Mouse (Mus musculus) spleen, postnatal 36 days (tissue): ENCODE data around the gene Sh3gl2.

Experiments used
- DNase-seq, 2 experiments: peaks; one replicate each; pipeline ENCODE4 v3.0.0; 2022; ENCODE audit warnings: low spot score in 2 of 2, mixed read lengths in 1 of 2

Sh3gl2 gene

DNA sequence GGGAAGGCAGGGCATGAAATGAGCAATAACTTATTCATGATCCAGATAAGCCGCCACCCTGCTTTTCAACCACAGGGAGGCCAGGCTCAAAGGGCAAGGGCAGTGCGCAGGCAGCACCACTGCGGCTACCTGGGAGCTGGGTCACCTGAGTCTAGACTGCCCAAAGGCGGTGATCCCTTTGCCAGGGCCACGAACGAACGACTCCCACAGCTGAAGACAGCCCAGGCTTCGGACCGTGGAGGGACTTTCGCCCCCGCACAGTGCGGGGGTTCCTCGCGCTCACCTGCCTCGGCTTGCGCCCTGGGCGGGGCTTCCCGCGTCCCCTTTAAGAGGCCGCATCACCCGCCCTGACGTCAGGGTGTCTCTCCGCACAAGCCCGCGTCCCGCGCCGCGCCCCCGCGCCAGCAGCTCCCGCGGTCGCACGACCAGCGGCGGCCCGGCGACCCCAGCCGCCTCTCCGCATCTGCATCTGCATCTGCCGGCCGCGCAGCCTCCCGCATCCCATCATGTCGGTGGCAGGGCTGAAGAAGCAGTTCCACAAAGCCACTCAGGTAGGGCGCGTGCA, at the start of gene Sh3gl2:
TSS of gene Sh3gl2 (plus strand) at position 56 of the 565 bp plus-strand sequence.
- no peak for DNase-seq

DNA sequence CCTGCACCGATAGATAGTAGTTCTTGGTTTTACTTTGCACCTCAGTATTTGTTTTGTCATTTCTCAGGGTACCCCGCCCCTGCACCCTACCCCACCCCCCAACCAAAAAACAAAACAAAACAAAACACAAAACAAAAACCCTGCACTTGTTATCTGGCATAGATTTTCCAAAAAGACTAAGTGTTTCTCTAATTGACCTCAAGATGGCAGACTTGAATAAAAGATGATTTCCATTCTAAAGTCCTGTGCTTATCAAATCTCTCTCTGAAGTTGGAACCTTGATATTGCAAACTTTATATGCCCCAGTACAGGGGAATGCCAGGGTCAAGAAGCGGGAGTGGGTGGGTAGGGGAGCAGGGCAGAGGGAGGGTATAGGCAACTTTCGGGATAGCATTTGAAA, 43.8 kb upstream of the Sh3gl2 start:
- DNase-seq: no peak

DNA sequence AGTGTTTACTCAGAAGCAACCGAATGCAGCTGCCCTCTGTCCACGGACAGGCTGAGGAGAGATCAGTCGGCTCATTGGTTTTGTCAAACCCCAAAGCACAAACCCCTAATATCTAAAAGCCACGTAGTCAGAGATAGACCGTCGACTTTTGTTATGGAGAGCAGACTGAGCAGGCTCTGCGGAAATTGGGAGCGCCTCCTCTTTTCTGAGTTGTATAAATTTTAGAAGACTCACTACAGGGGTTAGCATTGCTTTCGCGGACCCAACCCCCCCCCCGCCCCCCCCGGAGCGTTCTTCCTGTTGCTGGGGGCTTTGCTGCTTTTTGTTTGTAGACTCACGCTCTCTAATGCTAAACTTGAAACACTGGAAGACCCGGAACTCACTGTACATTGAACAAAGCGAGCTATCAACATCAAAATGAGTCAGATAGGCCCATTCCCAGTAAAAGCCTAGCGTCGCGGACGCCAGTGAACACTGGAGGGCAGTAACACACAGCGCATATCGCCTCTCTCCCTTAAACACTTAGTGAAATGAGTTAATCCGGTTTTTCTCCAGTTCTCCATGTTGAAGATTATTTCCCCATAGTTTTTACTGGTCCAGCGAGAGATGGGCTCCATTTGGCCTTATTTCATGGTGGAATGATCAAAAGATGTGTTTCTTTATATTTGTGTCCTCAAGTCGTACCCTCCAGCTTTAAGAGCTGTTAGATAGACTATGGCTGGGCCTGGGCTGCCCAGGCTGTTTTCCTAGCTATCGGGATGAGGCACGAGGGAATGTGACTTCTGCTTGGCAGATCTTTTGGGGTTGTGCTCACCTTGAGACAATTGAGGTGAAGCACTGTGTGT, 42.2 kb upstream of the Sh3gl2 start:
- no peak for DNase-seq

DNA sequence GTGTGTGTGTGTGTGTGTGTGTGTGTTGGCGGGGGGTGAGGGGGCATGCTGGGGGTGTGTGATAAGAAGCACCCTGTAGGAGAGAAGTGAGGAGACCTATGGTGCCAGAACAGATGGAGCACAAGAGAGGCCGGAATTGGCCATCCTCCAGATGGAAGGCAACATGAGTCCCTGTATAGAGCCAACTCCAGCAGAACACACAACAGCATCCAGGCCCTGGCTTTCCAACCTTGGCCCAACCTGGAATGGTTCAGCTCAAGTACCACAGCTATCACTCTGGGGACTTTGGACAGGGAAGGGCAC, 41.7 kb upstream of the Sh3gl2 start:
- DNase-seq: no peak

DNA sequence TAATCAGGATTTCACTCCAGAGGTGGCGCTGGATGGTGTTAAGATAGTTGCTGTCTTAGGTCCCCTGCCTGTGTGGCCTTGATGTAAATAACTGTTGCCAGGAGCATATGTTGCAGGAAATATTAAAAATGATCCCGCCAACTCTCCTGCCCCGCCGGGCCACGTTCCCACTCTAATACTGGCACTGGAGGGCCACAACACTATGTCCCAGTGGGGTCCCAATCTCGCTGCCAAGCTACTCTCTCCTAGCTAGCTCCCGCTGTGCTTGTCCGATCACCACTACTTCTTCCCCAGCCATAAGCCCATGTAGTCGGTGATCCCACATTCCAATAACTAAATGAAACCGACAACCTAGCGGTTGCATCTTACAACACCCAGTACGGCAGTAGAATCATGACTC, 36.9 kb upstream of the Sh3gl2 start:
- no peak for DNase-seq

DNA sequence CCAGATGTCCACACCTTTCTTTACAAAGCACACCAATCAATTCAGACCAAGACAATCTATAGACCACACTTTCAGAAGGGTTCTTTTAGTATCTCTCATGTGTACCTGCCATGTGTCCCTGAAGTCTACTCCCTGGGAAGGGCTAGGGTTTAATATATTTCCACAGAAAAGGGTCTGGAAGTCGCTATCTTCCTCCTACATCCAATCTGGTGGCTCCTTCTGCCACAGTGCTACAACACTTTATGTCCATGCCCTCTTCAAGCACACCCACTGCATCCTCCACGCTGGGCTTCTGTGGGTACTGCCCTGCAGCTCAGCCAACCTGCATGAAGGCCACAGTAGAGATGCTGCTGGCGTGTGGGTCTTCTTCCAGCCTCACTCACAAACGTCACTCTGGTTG, 29.5 kb upstream of the Sh3gl2 start:
- DNase-seq: no peak

DNA sequence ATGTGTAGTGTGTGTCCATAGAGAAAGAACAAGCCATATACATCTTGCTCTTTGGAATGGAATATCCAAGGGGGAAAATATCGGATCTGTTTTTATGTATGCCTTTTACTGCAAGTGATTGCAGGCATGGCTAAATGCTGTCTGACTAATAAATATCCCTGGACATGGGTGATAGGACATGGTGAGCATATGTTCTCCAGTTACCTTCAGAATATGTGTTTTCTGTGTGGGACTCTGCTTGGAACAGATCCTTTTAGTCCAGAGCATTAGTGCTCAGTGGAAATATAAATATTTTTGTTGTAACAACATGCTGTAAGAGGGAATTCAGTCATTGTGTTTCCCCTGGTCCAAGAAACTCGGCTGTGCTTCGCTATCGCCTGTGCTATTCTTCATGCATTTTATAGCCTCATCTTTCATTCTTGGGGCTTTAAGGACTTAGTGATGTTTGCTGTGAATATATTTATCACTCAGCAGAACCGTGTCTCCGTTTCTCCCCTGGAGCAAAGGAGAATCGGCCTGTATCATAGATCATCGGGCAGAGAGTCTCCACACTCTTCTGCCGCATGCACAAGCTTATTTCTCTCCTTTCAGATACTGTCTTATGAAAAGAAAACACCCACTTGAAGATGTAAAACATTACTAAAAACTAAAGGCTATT, 26.4 kb upstream of the Sh3gl2 start:
- DNase-seq: no peak

DNA sequence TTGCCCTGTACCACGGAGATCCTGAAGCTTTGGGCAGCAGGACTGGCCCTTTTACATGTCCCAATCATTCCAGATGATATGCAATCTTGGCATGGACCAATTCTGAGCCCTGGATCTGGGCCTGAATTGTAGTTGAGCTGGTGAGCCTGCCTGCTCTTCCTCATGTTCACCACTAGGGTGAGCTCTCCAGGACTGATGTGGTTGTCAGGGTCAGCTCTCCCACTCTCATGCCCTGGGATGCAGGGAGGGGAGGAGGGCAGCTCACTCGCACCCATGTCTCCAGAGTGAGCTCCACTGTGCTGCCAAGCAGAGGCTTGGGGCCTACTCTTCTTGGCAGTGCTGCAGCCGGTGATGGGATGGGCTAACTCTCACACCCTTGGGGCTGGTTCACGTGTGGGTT, 18.9 kb upstream of the Sh3gl2 start:
- DNase-seq: no peak

DNA sequence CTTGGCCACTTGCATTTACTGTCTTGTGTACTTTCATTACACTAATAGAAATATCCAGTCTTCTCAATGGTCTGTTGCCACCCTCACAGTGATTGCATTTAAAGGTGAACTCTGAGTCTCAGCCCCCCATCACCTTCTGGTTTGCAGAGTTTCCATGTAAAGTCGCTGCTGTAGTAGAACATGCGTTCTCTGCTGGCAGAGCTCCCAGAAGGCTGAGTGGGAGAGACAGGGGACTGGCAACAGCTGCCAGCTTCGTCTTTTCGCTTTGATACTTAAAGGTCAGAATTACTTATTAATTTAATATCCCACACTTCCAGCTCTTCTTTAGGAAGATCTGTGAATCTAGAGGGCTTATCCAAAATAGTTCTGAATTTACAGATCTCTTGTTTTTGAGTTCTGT, 8.7 kb upstream of the Sh3gl2 start:
- no peak for DNase-seq

DNA sequence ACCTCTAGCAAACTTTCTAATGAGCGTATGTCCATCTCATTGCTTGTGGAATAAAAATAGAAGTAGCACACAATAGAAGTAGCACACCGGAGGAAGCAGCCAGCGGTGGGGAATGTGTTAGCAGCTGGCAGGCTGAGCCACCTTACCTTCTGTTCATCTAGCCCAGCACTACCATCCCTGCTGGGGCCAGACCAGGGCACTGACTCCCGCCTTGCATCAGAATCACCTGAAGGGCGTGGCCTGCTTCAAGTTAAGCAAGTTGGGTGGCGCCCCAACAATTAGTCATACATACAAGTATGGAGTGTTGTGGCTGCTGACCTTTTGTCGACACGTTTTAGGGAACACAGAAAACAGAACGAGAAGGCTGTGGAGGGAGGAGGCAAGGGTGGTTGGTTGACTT, 6.5 kb upstream of the Sh3gl2 start:
- DNase-seq: no peak

DNA sequence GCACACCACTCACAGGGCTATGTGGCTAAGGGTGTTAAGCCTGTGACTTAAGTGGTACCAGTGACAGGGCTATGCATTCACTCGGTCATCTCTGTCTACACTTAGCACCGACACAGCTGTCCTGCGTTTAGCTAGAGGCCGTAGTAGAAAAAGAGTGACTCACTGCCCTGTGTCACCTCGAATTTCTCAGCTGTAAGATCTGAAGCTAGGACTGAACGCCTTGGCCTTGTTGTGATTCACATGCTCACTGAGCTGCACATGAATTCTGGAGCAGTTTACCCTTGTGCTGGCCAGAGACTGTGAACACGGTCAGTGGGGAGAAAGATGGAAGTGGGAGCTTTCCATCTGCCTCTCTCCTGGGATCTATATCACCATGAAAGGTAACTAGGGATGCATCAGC, 2.3 kb upstream of the Sh3gl2 start:
- DNase-seq: no peak

DNA sequence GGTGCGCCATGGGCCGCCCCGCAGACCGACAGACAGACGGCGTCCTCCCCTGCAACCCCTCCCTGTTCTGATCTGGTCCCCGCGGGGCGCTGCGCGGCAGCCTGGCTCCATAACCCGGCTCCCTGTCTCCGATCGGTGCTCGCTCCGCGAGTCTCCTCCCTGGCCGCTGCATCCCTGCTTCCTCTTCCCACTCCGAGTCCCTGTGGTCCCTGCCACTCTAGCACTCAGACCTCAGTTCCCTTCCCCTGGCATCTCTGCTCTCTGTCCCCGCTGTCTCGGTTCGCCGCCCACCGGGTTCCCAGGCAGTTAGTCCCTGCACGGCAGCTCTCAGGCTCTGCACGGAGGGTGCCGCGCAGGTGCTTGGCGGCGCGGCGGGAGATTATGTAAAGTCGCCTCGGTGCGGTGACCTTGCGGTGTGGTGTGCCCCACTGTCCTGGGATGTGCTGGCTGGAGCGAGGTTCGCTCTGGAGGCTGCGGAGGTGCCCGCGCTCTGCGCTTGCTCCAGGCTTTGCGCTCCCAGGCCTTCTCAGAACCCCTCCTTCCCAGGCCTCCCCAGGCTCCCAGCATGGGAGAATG, 798 bp downstream of the Sh3gl2 start:
- no peak for DNase-seq

DNA sequence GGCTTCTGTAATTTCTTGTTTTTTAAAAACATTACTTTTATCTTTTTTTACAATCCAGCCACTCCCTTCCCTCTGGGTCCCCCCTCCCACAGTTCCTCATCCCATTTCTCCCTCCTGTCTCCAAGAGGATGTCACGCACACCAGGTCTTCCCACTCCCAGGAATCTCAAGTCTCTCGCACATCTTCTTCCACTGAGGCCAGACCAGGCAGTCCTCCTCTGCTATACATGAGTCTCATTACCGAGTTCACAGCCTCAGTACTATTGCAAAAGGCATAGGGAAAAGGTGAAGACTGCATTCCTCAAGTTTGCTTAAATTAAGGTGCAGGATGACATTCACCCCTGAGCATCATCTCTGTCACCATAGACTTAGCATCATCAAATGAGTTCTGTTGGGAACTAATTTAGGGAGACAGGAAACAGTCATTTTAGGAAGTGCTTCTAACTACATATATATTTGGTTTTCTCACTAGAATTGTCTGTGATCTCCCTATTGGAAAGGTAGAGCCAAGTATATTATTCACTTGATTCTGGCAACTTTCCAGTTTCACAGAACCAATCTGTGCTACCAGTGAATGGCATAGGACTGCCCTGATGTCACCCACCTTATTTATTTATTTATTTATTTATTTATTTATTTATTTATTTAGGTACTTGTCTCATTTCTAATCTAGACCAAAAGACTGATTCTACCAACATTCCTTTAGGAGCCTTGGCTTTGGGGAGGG, 1.9 kb downstream of the Sh3gl2 start:
- DNase-seq: no peak

DNA sequence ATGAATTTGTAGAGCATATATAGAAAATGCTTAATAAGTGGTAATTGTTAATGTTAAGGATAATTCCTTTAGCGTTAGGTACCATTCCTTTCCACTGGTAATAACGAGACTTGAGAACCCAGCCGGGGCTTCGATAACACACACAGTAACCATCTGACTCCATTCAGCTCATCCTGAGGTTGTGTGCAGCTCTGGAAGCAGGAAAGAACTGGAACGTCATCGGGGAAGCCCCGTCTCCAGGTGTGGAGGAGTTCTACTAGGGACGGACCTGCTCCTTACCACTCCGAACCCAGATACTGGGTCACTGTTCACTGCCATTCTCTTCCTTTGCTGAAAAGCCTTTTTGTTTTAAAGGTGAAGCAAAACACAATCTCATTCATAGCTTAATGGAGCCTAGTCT, 2.6 kb downstream of the Sh3gl2 start:
- DNase-seq: no peak

DNA sequence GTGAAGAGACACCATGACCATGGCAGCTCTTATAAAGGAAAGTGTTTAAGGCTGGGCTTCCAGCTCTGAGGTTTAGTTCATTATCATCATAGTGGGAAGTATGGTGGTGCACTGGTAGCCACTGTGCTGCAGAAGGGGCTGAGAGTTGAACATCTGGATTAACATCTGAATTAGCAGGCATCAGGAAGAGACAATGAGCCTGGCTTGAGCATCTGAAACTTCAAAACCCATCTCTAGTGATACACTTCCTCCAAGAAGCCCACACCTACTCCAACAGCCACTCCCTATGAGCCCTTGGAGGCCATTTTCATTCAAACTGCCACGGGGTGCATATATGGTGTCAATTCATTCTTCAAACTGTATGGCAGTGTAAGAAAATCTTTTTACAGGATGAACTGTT, 3.6 kb downstream of the Sh3gl2 start:
- no peak for DNase-seq

DNA sequence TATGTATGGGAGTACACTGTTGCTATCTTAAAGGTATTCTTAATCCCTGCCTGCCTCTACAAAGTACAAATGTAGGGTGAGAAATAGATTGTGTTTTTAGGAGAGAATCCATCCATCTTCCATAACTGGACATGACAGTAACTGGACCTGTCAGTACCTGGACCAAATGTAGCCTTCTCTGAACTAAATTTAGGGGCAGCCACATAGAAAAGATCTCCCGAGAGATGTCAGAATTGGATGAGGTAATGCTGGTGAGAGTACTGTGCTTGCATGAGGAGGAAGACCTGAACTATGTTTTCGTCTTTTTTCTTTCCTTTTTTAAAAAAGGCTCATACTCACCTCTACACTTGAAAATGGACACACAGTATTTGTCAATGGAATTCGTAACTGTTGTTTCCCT, 6.0 kb downstream of the Sh3gl2 start:
- no peak for DNase-seq

DNA sequence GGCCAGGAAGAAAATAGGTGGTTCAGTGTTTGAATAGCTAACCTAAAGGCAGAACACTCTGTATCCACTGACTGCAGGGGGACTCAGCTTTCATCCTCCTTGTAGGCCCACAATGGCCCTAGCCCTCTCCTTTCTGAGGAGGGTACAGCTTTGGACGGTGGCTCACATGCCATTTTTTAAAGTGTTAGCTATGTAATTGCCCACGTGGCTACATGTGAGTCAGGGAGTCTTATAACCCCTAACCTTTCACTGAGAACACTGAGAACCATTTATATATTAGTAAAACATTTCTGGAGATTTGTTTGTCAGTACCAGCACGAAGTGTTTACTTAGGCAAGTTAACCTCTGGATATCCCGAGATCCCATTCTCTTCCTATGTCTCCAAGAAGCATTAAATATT, 12.1 kb downstream of the Sh3gl2 start:
- no peak for DNase-seq

DNA sequence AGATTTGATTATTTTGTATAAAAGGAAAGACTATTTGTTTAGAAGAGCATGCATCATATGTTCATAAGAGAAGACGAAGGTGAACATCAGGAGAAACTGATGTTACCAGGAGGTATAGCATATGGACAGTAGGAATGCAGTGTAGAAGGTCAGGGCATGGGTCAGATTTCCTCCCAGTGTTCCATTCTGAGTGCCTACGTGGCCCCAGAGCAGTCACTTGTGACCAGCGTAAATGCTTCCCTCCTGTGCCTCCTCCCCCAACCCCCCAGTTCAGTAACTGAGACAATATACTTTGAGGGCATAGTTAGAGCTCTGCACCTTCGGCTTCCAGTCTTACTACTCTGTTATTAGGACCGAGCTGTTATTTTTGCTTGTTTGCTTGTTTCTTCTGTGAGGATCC, 17.8 kb downstream of the Sh3gl2 start:
- DNase-seq: no peak

DNA sequence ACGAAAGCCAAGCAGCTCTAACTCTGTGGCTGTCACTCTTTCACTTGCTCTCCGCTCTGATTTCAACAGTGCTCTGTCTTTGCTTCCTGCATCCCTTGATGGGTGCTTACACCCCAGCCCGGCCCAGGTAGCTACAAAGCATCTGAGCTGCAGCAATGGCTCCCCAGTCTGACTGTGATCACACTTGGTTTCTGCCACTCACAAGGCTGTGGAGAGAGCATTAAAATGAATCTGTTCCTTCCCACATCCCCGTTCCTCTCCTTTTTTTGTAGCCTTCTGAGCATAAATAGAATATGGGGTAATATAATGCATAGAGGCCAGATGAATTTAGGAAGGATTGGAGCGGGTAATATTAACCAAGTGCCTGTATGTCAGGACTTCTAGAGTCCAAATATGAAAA, 21.8 kb downstream of the Sh3gl2 start:
- DNase-seq: no peak

DNA sequence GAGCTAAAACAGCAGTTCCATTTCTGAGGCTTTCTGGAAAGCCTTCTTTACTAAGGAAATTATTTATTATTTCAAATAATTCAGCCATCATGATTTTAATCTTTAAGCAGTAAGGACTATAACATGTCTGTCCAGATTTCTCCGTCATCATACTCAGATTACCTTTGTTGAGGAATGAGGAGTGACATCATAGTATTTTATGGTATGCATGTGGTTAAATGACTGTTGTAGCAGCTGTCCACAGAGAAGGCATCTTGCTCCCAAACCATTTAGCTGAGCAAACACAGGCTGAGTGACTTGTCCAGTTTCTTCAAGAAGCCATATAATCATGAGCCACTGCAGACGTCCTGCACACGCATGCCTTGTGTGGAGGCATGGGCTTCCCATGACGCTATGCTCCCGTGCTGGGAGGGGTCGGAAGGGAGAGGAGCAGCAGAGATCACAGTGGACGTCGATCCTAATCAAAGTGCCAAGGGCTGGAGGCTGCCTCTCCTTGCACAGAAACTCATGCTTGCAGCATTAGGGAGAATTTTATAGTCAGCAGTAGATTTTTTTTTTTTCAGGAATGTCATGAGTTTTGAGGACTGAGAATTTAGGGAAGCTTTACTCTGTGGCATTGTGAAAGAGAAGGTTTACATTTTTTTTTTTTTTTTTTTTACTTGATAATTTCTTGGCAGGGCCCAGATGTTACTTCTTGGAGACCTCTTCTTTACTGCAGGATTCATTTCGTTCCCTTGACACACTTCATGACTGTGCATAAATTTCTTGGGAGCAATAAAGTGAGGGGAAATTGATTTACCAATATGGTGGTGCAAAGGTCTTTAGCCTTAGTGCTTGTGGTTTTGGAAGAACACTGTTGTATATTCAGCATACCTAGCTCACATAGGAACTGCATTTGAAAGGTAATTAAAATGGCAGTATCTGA, 23.0 kb downstream of the Sh3gl2 start:
- DNase-seq: no peak

DNA sequence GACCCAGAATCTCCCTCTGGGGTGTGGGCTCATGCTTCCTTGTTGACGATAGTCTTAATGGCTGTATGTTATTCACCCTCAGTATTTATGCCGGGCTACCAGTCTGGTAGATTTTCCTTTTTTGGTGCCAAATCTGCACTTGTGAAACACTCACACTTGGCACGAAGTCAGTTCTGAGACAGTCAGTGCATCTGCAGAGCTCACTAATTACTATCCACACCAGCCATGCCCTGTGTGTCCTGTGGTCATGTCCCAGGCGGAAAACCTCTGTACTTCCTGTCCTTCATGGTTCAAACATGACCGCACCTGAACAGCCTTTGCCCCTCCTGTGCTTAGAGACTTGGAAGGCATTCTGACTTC, 23.6 kb downstream of the Sh3gl2 start:
- DNase-seq: no peak
